Mouse (Mus musculus) midbrain, embryonic 16.5 days (tissue): ENCODE data around the gene Olfr66. TPM values are rescaled to one million over a fixed set of nuclear protein-coding genes. Genes with fewer than 3 reads are reported as not detected.

Experiments
- ATAC-seq: fragments of 200-750 bp; cut with Nextera tagmentation; 2 replicates; pipeline ENCODE4 v1.8.0; 2017; ENCODE audit warnings: moderate TSS enrichment
- H3K27ac ChIP-seq: fragments of 300-500 bp; sonication (generic); 2 replicates; pipeline ENCODE4 v1.5.1; 2014; ENCODE audit warnings: mild to moderate bottlenecking, low read length, mixed read lengths
- H3K27me3 ChIP-seq: fragments of 300-500 bp; sonication (generic); 2 replicates; pipeline ENCODE4 v1.6.1; 2014; ENCODE audit warnings: low read depth, low read length, mixed read lengths; ENCODE audit not compliant: control insufficient read depth, insufficient read depth
- H3K36me3 ChIP-seq: fragments of 300-500 bp; sonication (generic); 2 replicates; pipeline ENCODE4 v1.6.1; 2014; ENCODE audit warnings: mild to moderate bottlenecking, low read length, moderate library complexity, mixed read lengths; ENCODE audit not compliant: control insufficient read depth, insufficient read depth
- H3K4me1 ChIP-seq: fragments of 300-500 bp; sonication (generic); 2 replicates; pipeline ENCODE4 v1.6.1; 2014; ENCODE audit warnings: mild to moderate bottlenecking, low read length, mixed read lengths; ENCODE audit not compliant: control insufficient read depth, insufficient read depth
- H3K4me2 ChIP-seq: fragments of 300-500 bp; sonication (generic); 2 replicates; pipeline ENCODE4 v1.6.1; 2014; ENCODE audit warnings: mild to moderate bottlenecking, low read length, mixed read lengths
- H3K4me3 ChIP-seq: fragments of 300-500 bp; sonication (generic); 2 replicates; pipeline ENCODE4 v1.5.1; 2014; ENCODE audit warnings: low read depth, mild to moderate bottlenecking, low read length, moderate library complexity, mixed read lengths
- H3K9ac ChIP-seq: fragments of 300-500 bp; sonication (generic); 2 replicates; pipeline ENCODE4 v1.6.1; 2014; ENCODE audit warnings: low read depth, low read length, mixed read lengths
- H3K9me3 ChIP-seq: fragments of 300-500 bp; sonication (generic); replicated peaks from 2 replicates; pipeline ENCODE4 v1.6.1; 2014; ENCODE audit warnings: mild to moderate bottlenecking, low read length, mixed read lengths; ENCODE audit not compliant: control insufficient read depth, poor library complexity, severe bottlenecking
- WGBS: fragments of 180-500 bp; shearing (Covaris S2); extraction: QIAGEN DNeasy Blood & Tissue Kit; methylation state at CpG from one replicate; pipeline ENCODE4 v1.1.7; 2014; 5-methylcytosine and 5-hydroxymethylcytosine counted together
- polyA plus RNA-seq: library from polyadenylated mRNA; unstranded; fragments of >200 nt; fragmentation: Nextera tagmentation; extraction: Ambion mirVana; gene quantifications from 2 replicates; pipeline ENCODE4 v1.2.1, GENCODE M21; 2015

The Olfr66 gene
- not detected in 2 replicates for polyA plus RNA-seq

GRCm38 (mm10) chr7:103886152-103886551, at the start of gene Olfr66:
Olfr66 (minus strand) TSS chr7:103886252.
- Histone ChIP-seq H3K27me3 (no peaks in the 10 kb centered on the region), H3K9me3 (no peaks in the 10 kb centered on the region), H3K4me3 (no peak within 1 kb of the TSS), H3K4me1 (no peaks in the 10 kb centered on the region), H3K27ac (no peak within 1 kb of the TSS), H3K4me2 (no peak within 1 kb of the TSS), H3K36me3 (no peaks in the 10 kb centered on the region), H3K9ac (no peak within 1 kb of the TSS)
- no peak for ATAC-seq

DNA sequence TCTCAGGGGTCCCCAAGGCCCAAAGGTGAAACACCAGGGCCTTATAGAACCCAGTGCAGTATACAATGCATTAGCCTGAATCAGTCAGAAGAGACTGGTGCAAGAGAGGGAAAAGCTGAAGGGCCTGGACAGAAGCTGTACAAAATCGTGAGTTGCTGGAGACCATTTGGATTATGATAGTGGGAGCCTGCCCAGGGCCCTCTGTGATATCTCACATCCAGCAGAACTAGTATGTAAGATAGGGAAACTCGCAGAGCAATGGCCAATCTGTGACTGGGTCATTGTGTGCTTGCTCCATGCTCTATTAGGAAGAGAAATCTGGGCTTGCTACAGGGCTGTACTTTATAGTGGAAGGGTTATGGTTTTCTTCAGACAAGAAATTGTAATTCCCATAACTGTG, 48.2 kb upstream of the Olfr66 start, which contains the start of gene Olfr632:
Gene Olfr632, plus strand, starts transcription at position 84 of the 400 bp plus-strand sequence.
- Histone ChIP-seq H3K9ac (no peak within 1 kb of the TSS), H3K4me3 (no peak within 1 kb of the TSS), H3K4me1 (no peaks in the 10 kb centered on the region), H3K27me3 (no peaks in the 10 kb centered on the region), H3K36me3 (no peaks in the 10 kb centered on the region), H3K9me3 (no peaks in the 10 kb centered on the region), H3K4me2 (no peak within 1 kb of the TSS), H3K27ac (no peak within 1 kb of the TSS)
- ATAC-seq: no peak
- 79% methylated on average over 2 of the region's 2 CpGs for WGBS

DNA sequence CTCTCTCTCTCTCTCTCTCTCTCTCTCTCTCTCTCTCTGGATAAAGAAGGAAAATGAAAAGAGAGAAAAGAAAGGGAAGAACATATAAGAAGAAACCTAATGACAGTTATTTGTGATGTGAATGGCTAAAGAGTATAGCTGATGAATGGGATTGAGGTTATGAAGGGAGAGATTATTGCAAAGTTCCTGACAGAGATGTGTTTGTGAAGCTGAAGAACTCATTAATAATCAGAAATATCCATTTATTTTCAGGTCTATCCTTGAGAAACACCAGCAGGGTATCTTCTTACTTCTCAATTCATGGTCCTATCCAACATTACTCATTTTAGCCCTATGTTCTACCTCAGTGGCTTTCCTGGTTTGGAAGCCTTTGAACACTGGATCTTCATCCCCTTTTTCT, 42.5 kb upstream of the Olfr66 start, which contains the start of gene Olfr631:
Gene Olfr631, plus strand, starts transcription at position 301 of the 400 bp plus-strand sequence.
- ATAC-seq: no peak
- Histone ChIP-seq H3K27me3 (no peaks in the 10 kb centered on the region), H3K4me2 (no peak within 1 kb of the TSS), H3K27ac (no peak within 1 kb of the TSS), H3K9ac (no peak within 1 kb of the TSS), H3K4me3 (no peak within 1 kb of the TSS), H3K4me1 (no peaks in the 10 kb centered on the region), H3K9me3 (no peaks in the 10 kb centered on the region), H3K36me3 (no peaks in the 10 kb centered on the region)

- H3K4me1 ChIP-seq: no peaks in the 10 kb centered on the region
- no peak for ATAC-seq
These were observed 29.3 kb upstream of the Olfr66 start for GRCm38 (mm10) chr7:103915338-103915737.

DNA sequence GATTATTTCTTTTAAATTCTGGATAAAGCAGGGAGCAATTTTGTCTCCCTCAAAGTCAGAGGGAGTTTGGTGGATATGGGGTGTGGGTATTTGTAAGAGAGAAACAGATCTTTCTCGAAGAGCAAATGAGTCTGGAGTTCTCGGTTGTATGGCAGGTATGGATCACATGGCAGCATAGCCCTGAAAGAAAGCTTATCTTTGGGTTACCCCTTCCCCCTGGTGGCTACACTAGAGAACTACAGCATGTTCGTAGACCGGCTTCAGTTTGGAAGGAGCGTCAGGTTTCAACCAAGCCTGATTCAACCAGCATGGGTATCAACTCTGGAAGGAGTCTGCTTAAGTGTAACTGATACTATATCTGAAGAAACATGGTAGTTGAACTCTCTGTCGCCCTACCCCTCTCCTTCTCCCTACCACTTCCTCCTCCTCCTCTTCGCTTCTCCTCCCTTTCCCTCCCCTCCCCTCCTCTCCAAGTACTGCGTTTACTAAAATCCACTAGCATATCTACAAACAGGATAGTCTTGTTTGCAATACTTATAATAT, 27.0 kb upstream of the Olfr66 start:
- no peak for ATAC-seq

More at GRCm38 (mm10) chr7:103915338-103915737, 29.3 kb upstream of the Olfr66 start:
- Histone ChIP-seq H3K4me2 (no peak overlapping the region), H3K27me3 (no peaks in the 10 kb centered on the region), H3K9ac (no peak overlapping the region), H3K27ac (no peak overlapping the region), H3K9me3 (no peaks in the 10 kb centered on the region), H3K36me3 (no peaks in the 10 kb centered on the region), H3K4me3 (no peak overlapping the region)

GRCm38 (mm10) chr7:103910047-103910446, 24.0 kb upstream of the Olfr66 start:
- Histone ChIP-seq H3K27me3 (no peaks in the 10 kb centered on the region), H3K4me2 (no peak overlapping the region), H3K4me1 (no peaks in the 10 kb centered on the region), H3K9me3 (no peaks in the 10 kb centered on the region), H3K9ac (no peak overlapping the region), H3K4me3 (no peak overlapping the region), H3K36me3 (no peaks in the 10 kb centered on the region), H3K27ac (no peak overlapping the region)
- no peak for ATAC-seq
- WGBS: 51% methylated on average over 3 of the region's 3 CpGs

More for the DNA sequence above, 27.0 kb upstream of the Olfr66 start:
- H3K9ac ChIP-seq: no peak overlapping the region
- no peaks in the 10 kb centered on the region for H3K9me3 ChIP-seq
- H3K27ac ChIP-seq: no peak overlapping the region
- no peaks in the 10 kb centered on the region for H3K27me3 ChIP-seq
- no peaks in the 10 kb centered on the region for H3K36me3 ChIP-seq
- no peak overlapping the region for H3K4me3 ChIP-seq
- no peaks in the 10 kb centered on the region for H3K4me1 ChIP-seq
- WGBS: 50% methylated on average over 8 of the region's 8 CpGs
- no peak overlapping the region for H3K4me2 ChIP-seq

DNA sequence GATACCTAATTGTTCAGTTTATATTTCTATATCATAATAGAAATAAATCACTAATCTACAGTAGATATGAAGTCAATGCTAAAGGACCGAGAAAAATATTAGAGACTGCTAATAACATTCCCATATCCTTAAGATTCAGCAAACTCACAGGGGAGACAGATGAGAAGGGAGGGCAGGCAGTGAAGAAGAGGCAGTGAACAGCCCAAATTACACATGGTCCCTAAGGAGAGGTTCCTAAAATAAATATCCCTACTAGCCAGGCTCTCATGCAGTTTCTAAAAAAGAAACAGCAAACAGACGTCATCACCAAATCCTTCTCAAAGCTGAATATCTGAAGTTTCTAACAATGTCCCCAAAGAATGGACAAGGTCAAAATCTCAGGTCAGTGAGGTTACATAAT, 17.1 kb upstream of the Olfr66 start, which contains the start of gene Olfr65:
Gene Olfr65, plus strand, starts transcription at position 301 of the 400 bp plus-strand sequence.
- H3K4me2 ChIP-seq: no peak within 1 kb of the TSS
- no peak within 1 kb of the TSS for H3K9ac ChIP-seq
- no peaks in the 10 kb centered on the region for H3K4me1 ChIP-seq
- no peak within 1 kb of the TSS for H3K27ac ChIP-seq
- no peak within 1 kb of the TSS for H3K4me3 ChIP-seq
- no peaks in the 10 kb centered on the region for H3K36me3 ChIP-seq
- 77% methylated on average over 2 of the region's 2 CpGs for WGBS
- no peaks in the 10 kb centered on the region for H3K27me3 ChIP-seq
- 0 out of 2 replicates have a peak, but pooled peaks cover 3% of the 10 kb centered on the region for H3K9me3 ChIP-seq
- ATAC-seq: no peak

GRCm38 (mm10) chr7:103894385-103894784, 8.3 kb upstream of the Olfr66 start, which contains the start of gene Olfr64:
Olfr64 (minus strand) TSS chr7:103894485.
- no peaks in the 10 kb centered on the region for H3K4me1 ChIP-seq
- ATAC-seq: no peak
- 0 out of 2 replicates have a peak, but pooled peaks cover 3% of the 10 kb centered on the region for H3K9me3 ChIP-seq
- no peak within 1 kb of the TSS for H3K4me2 ChIP-seq
- no peak within 1 kb of the TSS for H3K27ac ChIP-seq
- 85% methylated on average over 1 of the region's 1 CpGs for WGBS
- H3K9ac ChIP-seq: no peak within 1 kb of the TSS
- no peaks in the 10 kb centered on the region for H3K36me3 ChIP-seq
- no peaks in the 10 kb centered on the region for H3K27me3 ChIP-seq
- no peak within 1 kb of the TSS for H3K4me3 ChIP-seq

DNA sequence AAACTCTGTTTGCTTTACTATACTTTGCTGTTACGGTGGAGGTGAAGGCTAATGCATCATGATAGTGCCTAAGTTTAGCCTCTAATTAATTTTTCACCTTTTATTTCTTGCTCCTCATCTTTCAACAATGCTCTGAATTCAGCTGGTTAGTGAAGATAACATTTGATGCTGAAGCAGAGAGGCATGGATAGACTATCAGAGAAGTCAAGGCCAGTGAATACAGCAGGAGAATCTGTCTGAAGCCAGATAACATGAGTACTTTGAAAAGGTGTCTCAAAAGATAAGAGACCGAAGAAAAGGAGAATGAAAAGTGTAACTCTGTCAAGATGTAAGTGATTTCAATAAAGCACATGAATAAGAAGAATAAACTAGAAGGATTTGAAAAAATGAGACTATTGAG, 9.0 kb downstream of the Olfr66 start:
- Histone ChIP-seq H3K27me3 (no peaks in the 10 kb centered on the region), H3K27ac (no peak overlapping the region), H3K9me3 (no peaks in the 10 kb centered on the region), H3K9ac (no peak overlapping the region), H3K4me2 (no peak overlapping the region), H3K4me1 (no peaks in the 10 kb centered on the region), H3K4me3 (no peak overlapping the region), H3K36me3 (no peaks in the 10 kb centered on the region)
- WGBS: 86% methylated on average over 2 of the region's 2 CpGs
- no peak for ATAC-seq
